Mouse (Mus musculus) limb, embryonic 14.5 days (tissue): ENCODE measurements around the gene Pitpna. TPM values are rescaled to one million over a fixed set of nuclear protein-coding genes. Genes with fewer than 3 reads are reported as not detected.
"Not testable (repeated sequence)": the region's sequence is repeated elsewhere in the genome, so short reads cannot be mapped to it uniquely, and the experiment has no call there.

ENCODE experiments used
- ATAC-seq: fragments of 200-750 bp; cut with Nextera tagmentation; 2 replicates; pipeline ENCODE4 v1.8.0; 2017; ENCODE audit warnings: low read depth, moderate number of reproducible peaks, moderate TSS enrichment; ENCODE audit not compliant: low FRiP score
- DNase-seq: peaks from one replicate; pipeline ENCODE4 v3.0.0-alpha.2; 2015; ENCODE audit warnings: low spot score
- H3K27ac ChIP-seq: fragments of 300-500 bp; sonication (generic); replicated peaks from 2 replicates; pipeline ENCODE4 v1.5.1; 2014; ENCODE audit warnings: low read depth, mild to moderate bottlenecking, low read length, moderate library complexity, mixed read lengths
- H3K27me3 ChIP-seq: fragments of 300-500 bp; sonication (generic); 2 replicates; pipeline ENCODE4 v1.6.1; 2014; ENCODE audit warnings: low read length, mixed read lengths; ENCODE audit not compliant: control insufficient read depth, insufficient read depth
- H3K36me3 ChIP-seq: fragments of 300-500 bp; sonication (generic); 2 replicates; pipeline ENCODE4 v1.6.1; 2014; ENCODE audit warnings: mild to moderate bottlenecking, low read length, moderate library complexity, mixed read lengths; ENCODE audit not compliant: control insufficient read depth, insufficient read depth
- H3K4me1 ChIP-seq: fragments of 300-500 bp; sonication (generic); 2 replicates; pipeline ENCODE4 v1.6.1; 2014; ENCODE audit warnings: antibody characterized with exemption, low read length, mixed read lengths; ENCODE audit not compliant: control insufficient read depth, insufficient read depth
- H3K4me2 ChIP-seq: fragments of 300-500 bp; sonication (generic); replicated peaks from 2 replicates; pipeline ENCODE4 v1.6.1; 2014; ENCODE audit warnings: low read depth, mild to moderate bottlenecking, low read length, moderate library complexity; ENCODE audit not compliant: severe bottlenecking
- H3K4me3 ChIP-seq: fragments of 300-500 bp; sonication (generic); replicated peaks from 2 replicates; pipeline ENCODE4 v1.5.1; 2014; ENCODE audit warnings: low read length
- H3K9ac ChIP-seq: fragments of 300-500 bp; sonication (generic); 2 replicates; pipeline ENCODE4 v1.6.1; 2014; ENCODE audit warnings: mild to moderate bottlenecking, low read depth, low read length, moderate library complexity; ENCODE audit not compliant: severe bottlenecking
- H3K9me3 ChIP-seq: fragments of 300-500 bp; sonication (generic); 2 replicates; pipeline ENCODE4 v1.6.1; 2016; ENCODE audit warnings: low read length; ENCODE audit not compliant: control insufficient read depth
- POLR2A ChIP-seq: fragments of 200-500 bp; IDR thresholded peaks from 2 replicates; pipeline ENCODE4 v1.8.0; 2012; ENCODE audit warnings: inconsistent platforms, mild to moderate bottlenecking, moderate library complexity, borderline replicate concordance; ENCODE audit not compliant: insufficient read depth, insufficient read length; ENCODE audit errors: extremely low read depth
- WGBS: fragments of 180-500 bp; shearing (Covaris S2); extraction: QIAGEN DNeasy Blood & Tissue Kit; methylation state at CpG from one replicate; pipeline ENCODE4 v1.1.7; 2014; 5-methylcytosine and 5-hydroxymethylcytosine counted together
- polyA plus RNA-seq, 2 experiments: library from polyadenylated mRNA; depleted of rRNA in 1 of 2; stranded (reverse) in 1 of 2; unstranded in 1 of 2; fragments of >200 nt; fragmentation: Nextera tagmentation in 1 of 2; extraction: Ambion mirVana in 1 of 2; gene quantifications; 2 replicates each; pipeline versions ENCODE4 v1.2.1 to v1.2.3; 2012 to 2014

The Pitpna gene
- polyA plus RNA-seq, 2 experiments = 78.6 to 80.3 TPM

DNA sequence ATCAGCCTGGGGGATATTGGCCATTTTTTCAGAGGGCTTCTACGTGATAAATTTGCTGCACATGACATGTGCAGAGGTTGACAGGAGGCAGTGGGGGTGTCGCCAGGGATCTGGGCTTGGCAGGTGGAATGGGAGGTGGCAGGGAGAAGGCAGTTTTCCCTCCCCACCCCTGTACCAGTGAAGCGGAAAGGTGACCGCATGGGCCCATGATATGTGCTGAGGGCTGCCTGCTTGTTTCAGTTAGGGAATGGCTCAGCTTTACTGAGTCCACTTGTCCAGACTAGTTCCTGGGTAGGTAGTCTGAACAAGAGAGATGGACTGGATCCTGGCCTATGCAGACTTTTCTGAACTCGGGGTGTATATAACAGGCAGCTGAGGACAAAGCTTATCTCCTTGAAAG lies 36.6 kb upstream of the Pitpna start:
- Histone ChIP-seq H3K4me2 (no peak overlapping the region), H3K9me3 (no peaks in the 10 kb centered on the region), H3K36me3 (no peaks in the 10 kb centered on the region), H3K27me3 (no peaks in the 10 kb centered on the region), H3K4me1 (peaks cover 16% of the 10 kb centered on the region), H3K9ac (no peak overlapping the region), H3K27ac (0 out of 2 replicates have a peak overlapping the region, but pooled peaks have one; percentile 55), H3K4me3 (no peak overlapping the region)
- no peak for TF ChIP-seq POLR2A
- 87% methylated on average over 5 of the region's 5 CpGs for WGBS
- no peak for ATAC-seq
- DNase-seq = no peak

DNA sequence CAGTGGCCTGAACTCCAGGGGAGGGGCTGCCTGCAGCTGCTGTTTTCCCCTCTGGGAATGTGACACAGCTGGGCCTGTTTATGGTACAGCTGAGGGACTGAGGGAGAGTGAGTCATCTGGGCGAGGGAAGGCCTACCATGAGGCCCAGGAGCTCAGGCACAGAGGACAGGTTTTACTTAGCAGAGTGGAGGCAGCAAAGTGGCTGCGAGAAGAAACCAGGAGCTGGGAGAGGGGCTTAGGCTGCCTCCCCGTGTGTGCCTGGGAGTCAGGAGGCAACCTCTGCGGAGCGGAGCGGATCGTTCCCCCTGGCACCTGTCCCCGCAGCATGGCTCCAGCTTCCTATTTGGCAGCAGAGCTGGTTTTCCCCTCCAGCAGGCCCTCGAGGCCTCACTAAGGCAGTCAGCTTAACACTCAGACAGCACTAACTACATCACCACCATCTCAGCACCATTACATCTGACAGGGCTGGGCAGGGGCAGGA lies 35.9 kb upstream of the Pitpna start:
- Histone ChIP-seq H3K9me3 (no peaks in the 10 kb centered on the region), H3K27me3 (no peaks in the 10 kb centered on the region), H3K9ac (peak overlapping the region; percentile 18; the same call in 1 of the 2 replicates), H3K4me1 (peaks cover 16% of the 10 kb centered on the region), H3K36me3 (no peaks in the 10 kb centered on the region), H3K4me2 (no peak overlapping the region), H3K27ac (peak overlapping the region; percentile 55), H3K4me3 (no peak overlapping the region)
- ATAC-seq = peak; percentile 45
- no peak for TF ChIP-seq POLR2A
- WGBS = 34% methylated on average over 9 of the region's 9 CpGs
- peak; percentile 61 for DNase-seq

DNA sequence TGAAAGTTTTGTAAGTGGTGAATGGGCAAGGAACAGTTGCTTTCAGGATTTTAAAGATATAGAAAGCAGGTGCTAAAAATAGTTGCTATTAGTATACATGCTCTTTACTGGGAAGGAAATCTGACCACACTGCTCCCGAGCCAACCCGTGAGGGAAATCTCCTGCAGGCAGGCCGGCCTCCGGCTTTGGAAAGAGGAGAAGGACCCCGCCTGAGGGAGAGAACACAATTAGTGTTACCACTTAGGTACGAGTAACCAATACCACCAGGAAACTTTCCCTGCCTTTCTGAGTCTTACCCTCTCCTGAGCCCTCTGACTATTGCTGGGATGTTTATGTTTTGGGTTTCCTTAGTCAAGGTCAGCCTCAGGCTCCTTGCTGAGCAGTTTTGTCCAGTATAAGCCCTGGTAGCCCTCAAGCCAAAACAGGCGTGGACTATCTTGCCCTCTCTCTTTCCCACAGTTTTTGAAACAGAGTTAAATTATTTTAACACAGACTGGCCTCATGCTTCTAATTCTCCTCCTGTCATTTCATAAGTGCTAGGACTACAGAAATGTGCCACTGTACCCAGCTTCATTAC lies 34.9 kb upstream of the Pitpna start:
- DNase-seq (no peak), ATAC-seq (no peak)
- Histone ChIP-seq H3K27me3 (no peaks in the 10 kb centered on the region), H3K4me3 (no peak overlapping the region), H3K4me2 (no peak overlapping the region), H3K9me3 (no peaks in the 10 kb centered on the region), H3K36me3 (no peaks in the 10 kb centered on the region), H3K9ac (no peak overlapping the region), H3K27ac (0 out of 2 replicates have a peak overlapping the region, but pooled peaks have one; percentile 43), H3K4me1 (peaks cover 16% of the 10 kb centered on the region)
- 30% methylated on average over 7 of the region's 7 CpGs for WGBS
- TF ChIP-seq POLR2A = no peak

DNA sequence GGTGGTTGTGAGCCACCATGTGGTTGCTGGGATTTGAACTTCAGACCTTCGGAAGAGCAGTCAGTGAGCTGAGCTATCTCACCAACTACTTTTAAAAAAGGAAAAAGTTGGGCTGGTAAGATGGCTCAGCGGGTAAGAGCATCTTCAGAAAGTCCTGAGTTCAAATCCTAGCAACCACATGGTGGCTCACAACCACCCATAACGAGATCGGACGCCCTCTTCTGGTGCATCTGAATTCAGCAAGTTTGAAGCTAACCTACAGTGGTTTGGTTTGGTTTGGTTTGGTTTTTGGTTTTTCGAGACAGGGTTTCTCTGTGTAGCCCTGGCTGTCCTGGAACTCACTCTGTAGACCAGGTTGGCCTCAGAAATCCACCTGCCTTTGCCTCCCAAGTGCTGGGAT lies 31.9 kb upstream of the Pitpna start:
- H3K4me2 ChIP-seq, ATAC-seq, H3K4me3 ChIP-seq, DNase-seq, H3K9me3 ChIP-seq, H3K9ac ChIP-seq, H3K27me3 ChIP-seq, H3K27ac ChIP-seq, H3K36me3 ChIP-seq: not testable (repeated sequence)
- peaks cover 16% of the 10 kb centered on the region for H3K4me1 ChIP-seq
- 88% methylated on average over 6 of the region's 6 CpGs for WGBS

DNA sequence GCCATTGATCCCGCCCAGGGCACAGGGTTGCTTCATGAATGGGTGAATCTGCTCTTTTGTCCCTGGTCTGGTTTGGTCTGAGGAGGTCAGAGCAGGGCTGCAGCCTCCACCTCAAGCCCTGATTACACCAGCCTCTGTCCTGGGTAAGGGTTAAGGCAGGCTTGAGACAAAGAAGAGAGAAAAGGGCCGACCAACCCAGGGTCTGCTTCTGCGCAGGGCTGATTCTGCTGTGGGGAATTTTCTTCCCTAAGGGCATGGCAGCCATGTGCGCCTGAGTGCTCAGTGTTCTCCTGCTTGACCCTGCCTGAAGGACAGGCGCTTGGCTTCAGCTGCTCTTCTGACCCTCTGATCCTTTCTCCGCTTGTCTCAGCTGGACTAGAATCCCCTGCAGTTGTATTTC lies 30.8 kb upstream of the Pitpna start:
- no peak for ATAC-seq
- Histone ChIP-seq H3K27me3 (no peaks in the 10 kb centered on the region), H3K4me2 (no peak overlapping the region), H3K4me3 (no peak overlapping the region), H3K27ac (no peak overlapping the region), H3K4me1 (peaks cover 11% of the 10 kb centered on the region), H3K9ac (no peak overlapping the region), H3K36me3 (no peaks in the 10 kb centered on the region), H3K9me3 (no peaks in the 10 kb centered on the region)
- WGBS = 85% methylated on average over 6 of the region's 6 CpGs
- no peak for DNase-seq
- no peak for TF ChIP-seq POLR2A
